ENCODE assay signal across 8 mouse cellular contexts in the genomic region with DNA sequence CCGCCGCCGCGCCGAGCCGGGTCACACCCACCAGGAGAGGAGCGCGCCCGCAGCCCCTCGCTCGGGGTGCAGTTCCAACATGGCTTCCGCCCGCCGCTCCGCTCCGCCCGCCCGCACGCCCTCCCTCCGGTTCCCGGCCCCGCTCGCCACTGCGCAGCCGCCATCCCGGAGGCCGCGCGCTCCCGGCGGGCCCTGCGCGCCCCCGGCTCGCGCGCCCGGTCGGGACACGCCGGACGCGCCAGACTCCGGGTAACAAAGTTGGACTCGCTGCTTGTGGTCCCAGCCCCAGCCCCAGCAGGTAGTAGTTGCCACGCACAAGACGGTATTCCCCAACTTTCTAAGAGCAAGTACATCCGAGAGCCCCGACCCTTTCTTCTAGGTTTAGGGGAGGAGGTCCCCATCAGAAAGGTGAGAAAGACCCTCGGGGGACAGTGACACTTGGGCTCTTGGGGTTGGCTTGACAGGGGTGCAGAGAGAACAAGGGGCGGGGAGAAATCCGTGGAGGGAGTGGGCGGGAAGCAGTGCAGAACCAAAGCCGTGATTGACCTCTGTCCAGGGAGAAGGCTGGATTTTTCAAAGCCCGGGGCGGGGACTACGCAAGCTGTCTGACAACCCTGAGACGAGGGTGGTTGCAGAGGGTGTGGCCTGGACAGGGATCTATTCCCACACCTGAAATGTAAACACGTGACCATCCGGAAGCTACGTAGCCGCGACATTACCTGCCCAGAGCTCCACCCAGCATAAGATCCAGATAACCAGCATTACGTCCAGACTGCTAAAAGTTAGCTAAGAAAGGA. TPM values are rescaled to one million over a fixed set of nuclear protein-coding genes. Genes with fewer than 3 reads are reported as not detected.
DNase-seq lines count a peak whose midpoint lies in the region; ATAC-seq lines count a peak whose summit lies in the region.

Gene Map4k3, minus strand, starts transcription at position 424 of the 797 bp plus-strand sequence.

- intact Hi-C loops in left cerebral cortex, postnatal 10 days (cut with DNase I), result no loop called here

- DNase-seq in T-cell, adult 2 months (ENCODE audit: low spot score), result peak; percentile 68
- DNase-seq in cerebellum, postnatal 4 days (ENCODE audit: low spot score in 2 of 2), result peak; percentile 82 to 87
- peak; percentile 86 for DNase-seq in gastrocnemius, postnatal 10 days
- peak; percentile 66 for DNase-seq in induced T-regulatory cell, adult 2 months (ENCODE audit: low read depth)
- peak; percentile 75 to 94 for DNase-seq in left cerebral cortex, postnatal 10 days (ENCODE audit: extremely low spot score in 1 of 2, low spot score in 2 of 2)
- peak; percentile 87 for DNase-seq in right cerebral cortex, postnatal 14 days
- DNase-seq in urinary bladder, postnatal 36 days (ENCODE audit: low spot score in 2 of 2), result peak; percentile 85 to 90

- peak; percentile 61 for ATAC-seq in megakaryocyte progenitor cell, adult 5-6 weeks (replicated peaks; ENCODE audit: poor library complexity)

RNA-seq across cellular contexts. Expression of gene Map4k3, which starts in this region (rescaled TPM):
- 10 to 100 TPM; 21.8 to 28.5 TPM for total RNA-seq in gastrocnemius, postnatal 10 days (2021)
- total RNA-seq in left cerebral cortex, postnatal 10 days (2021), result 10 to 100 TPM; 56.1 to 57.6 TPM
- 8.4 and 10.0 TPM in 2 replicates for total RNA-seq in megakaryocyte progenitor cell, adult 5-6 weeks (2015)
- total RNA-seq in megakaryocyte progenitor cell, adult 5-6 weeks (2017), result 8.0 and 8.7 TPM in 2 replicates

Comparison
In these comparisons a context has a peak if more than half of its experiments do, and no peak if none do; other contexts are left out.
1. Peak in every context shown above with its lines: DNase-seq and ATAC-seq.